Mouse (Mus musculus): ENCODE measurements around the gene Pi4k2a.
A peak's percentile ranks its signal among the peaks of the same experiment; 100 is the strongest.

Gene Pi4k2a

GRCm38 (mm10) chr19:42137167-42137672 is 47.0 kb downstream of the Pi4k2a start:
- no peak for DNase-seq

- no peak for DNase-seq
Observed at GRCm38 (mm10) chr19:42138517-42139285, 48.4 kb downstream of the Pi4k2a start.

- no peak for DNase-seq
Observed at GRCm38 (mm10) chr19:42139724-42140517, 49.7 kb downstream of the Pi4k2a start.

- no peak for DNase-seq
Observed at GRCm38 (mm10) chr19:42141998-42142397, 51.7 kb downstream of the Pi4k2a start.

GRCm38 (mm10) chr19:42142757-42143156 is 52.5 kb downstream of the Pi4k2a start:
- DNase-seq = no peak

- no peak for DNase-seq
Observed at GRCm38 (mm10) chr19:42144067-42144466, 53.8 kb downstream of the Pi4k2a start.

- peak; percentile 79 to 88 for DNase-seq
Observed at GRCm38 (mm10) chr19:42144541-42145167, 54.4 kb downstream of the Pi4k2a start.

- no peak for DNase-seq
Observed at GRCm38 (mm10) chr19:42145210-42145609, 54.9 kb downstream of the Pi4k2a start.

- no peak for DNase-seq
Observed at GRCm38 (mm10) chr19:42145731-42146130, 55.5 kb downstream of the Pi4k2a start.

- no peak for DNase-seq
Observed at GRCm38 (mm10) chr19:42146276-42147010, 56.2 kb downstream of the Pi4k2a start.

GRCm38 (mm10) chr19:42147170-42147768 is 57.0 kb downstream of the Pi4k2a start, which contains the start of gene Marveld1:
Gene Marveld1 (plus strand): TSS chr19:42147400.
- DNase-seq = peak; percentile 59

GRCm38 (mm10) chr19:42147769-42148568 is 57.7 kb downstream of the Pi4k2a start:
- peak; percentile 70 to 78 for DNase-seq

- no peak for DNase-seq
Observed at GRCm38 (mm10) chr19:42148569-42148860, 58.2 kb downstream of the Pi4k2a start.

- peak; percentile 89 to 94 for DNase-seq
Observed at GRCm38 (mm10) chr19:42151990-42152389, 61.7 kb downstream of the Pi4k2a start.

GRCm38 (mm10) chr19:42157493-42158237 is 67.4 kb downstream of the Pi4k2a start:
- DNase-seq = no peak

- DNase-seq = no peak
Observed at GRCm38 (mm10) chr19:42158246-42159017, 68.2 kb downstream of the Pi4k2a start.

- no peak for DNase-seq
Observed at GRCm38 (mm10) chr19:42163764-42164163, 73.5 kb downstream of the Pi4k2a start, which contains the start of gene Zfyve27. Gene Zfyve27 (plus strand): TSS chr19:42163951.

GRCm38 (mm10) chr19:42164188-42164587 is 73.9 kb downstream of the Pi4k2a start:
- DNase-seq = no peak

- peak; percentile 87 to 93 for DNase-seq
Observed at GRCm38 (mm10) chr19:42166130-42166529, 75.9 kb downstream of the Pi4k2a start.

GRCm38 (mm10) chr19:42166766-42167165 is 76.5 kb downstream of the Pi4k2a start:
- no peak for DNase-seq
